Mouse (Mus musculus) ES-Bruce4 (cell line): ENCODE measurements at regions not wholly inside any gene's neighbourhood (a gene's known extent, or its start where the extent isn't known, plus 50 kb on each side); places are given as distances from the start of the nearest gene placed in this dataset.

Source experiments
- H3K27ac ChIP-seq: 2 replicates; pipeline ENCODE4 v1.5.1; 2012; ENCODE audit warnings: low read length, inconsistent platforms; ENCODE audit not compliant: insufficient read depth
- H3K27me3 ChIP-seq: 2 replicates; pipeline ENCODE4 v1.6.1; 2012; ENCODE audit warnings: mild to moderate bottlenecking, low read length, inconsistent platforms; ENCODE audit not compliant: control insufficient read depth, poor library complexity, insufficient read depth, severe bottlenecking
- H3K36me3 ChIP-seq: 2 replicates; pipeline ENCODE4 v1.6.1; 2012; ENCODE audit warnings: inconsistent platforms, mild to moderate bottlenecking, low read length, moderate library complexity; ENCODE audit not compliant: control insufficient read depth, poor library complexity, insufficient read depth, severe bottlenecking
- H3K4me1 ChIP-seq: one replicate; pipeline ENCODE4 v1.8.1; 2011; ENCODE audit warnings: low read length; ENCODE audit not compliant: control insufficient read depth, insufficient read depth
- H3K4me3 ChIP-seq: 2 replicates; pipeline ENCODE4 v1.5.1; 2011; ENCODE audit warnings: low read depth, mild to moderate bottlenecking, low read length
- H3K9ac ChIP-seq: 2 replicates; pipeline ENCODE4 v1.6.1; 2012; ENCODE audit warnings: low read depth, mild to moderate bottlenecking, inconsistent platforms; ENCODE audit not compliant: poor library complexity, severe bottlenecking
- H3K9me3 ChIP-seq: replicated peaks from 2 replicates; pipeline ENCODE4 v1.6.1; 2012; ENCODE audit warnings: mild to moderate bottlenecking, low read length, inconsistent platforms; ENCODE audit not compliant: control insufficient read depth, poor library complexity, insufficient read depth, severe bottlenecking
- CTCF ChIP-seq: IDR thresholded peaks from one replicate; pipeline ENCODE4 v1.8.1; 2011; ENCODE audit warnings: low read depth, low read length
- EP300 ChIP-seq: IDR thresholded peaks from 2 replicates; pipeline ENCODE4 v1.6.1; 2011; ENCODE audit warnings: low read depth, low read length; ENCODE audit not compliant: insufficient read depth
- POLR2A ChIP-seq: IDR thresholded peaks from one replicate; pipeline ENCODE4 v1.8.1; 2011; ENCODE audit warnings: low read length; ENCODE audit not compliant: insufficient read depth

- H3K9me3 ChIP-seq = no peaks in the 10 kb centered on the region
- no peak overlapping the region for H3K9ac ChIP-seq
- no peak for TF ChIP-seq POLR2A
- TF ChIP-seq EP300 = no peak
- no peak for TF ChIP-seq CTCF
- H3K4me1 ChIP-seq = no peaks in the 10 kb centered on the region
- no peak overlapping the region for H3K27ac ChIP-seq
- no peaks in the 10 kb centered on the region for H3K36me3 ChIP-seq
- no peaks in the 10 kb centered on the region for H3K27me3 ChIP-seq
- no peak overlapping the region for H3K4me3 ChIP-seq
Measured at GRCm38 (mm10) chr16:87130733-87131640, 223.0 kb upstream of the N6amt1 start.

GRCm38 (mm10) chr16:87129021-87129420 lies 225.0 kb upstream of the N6amt1 start:
- TF ChIP-seq EP300 = no peak
- no peak for TF ChIP-seq CTCF
- no peak for TF ChIP-seq POLR2A
- H3K27ac ChIP-seq = no peak overlapping the region
- no peaks in the 10 kb centered on the region for H3K9me3 ChIP-seq
- no peaks in the 10 kb centered on the region for H3K36me3 ChIP-seq
- no peak overlapping the region for H3K9ac ChIP-seq
- no peak overlapping the region for H3K4me3 ChIP-seq
- no peaks in the 10 kb centered on the region for H3K4me1 ChIP-seq
- H3K27me3 ChIP-seq = no peaks in the 10 kb centered on the region

- H3K4me1 ChIP-seq = no peaks in the 10 kb centered on the region
- H3K27ac ChIP-seq = no peak overlapping the region
Measured at GRCm38 (mm10) chr16:87128230-87128629, 225.8 kb upstream of the N6amt1 start.

GRCm38 (mm10) chr16:87124519-87124918 lies 229.5 kb upstream of the N6amt1 start:
- Histone ChIP-seq H3K9ac (no peak overlapping the region), H3K36me3 (no peaks in the 10 kb centered on the region), H3K4me3 (no peak overlapping the region), H3K9me3 (no peaks in the 10 kb centered on the region), H3K27me3 (no peaks in the 10 kb centered on the region), H3K27ac (no peak overlapping the region), H3K4me1 (no peaks in the 10 kb centered on the region)
- TF ChIP-seq EP300 = no peak
- TF ChIP-seq CTCF = no peak
- no peak for TF ChIP-seq POLR2A

More at GRCm38 (mm10) chr16:87128230-87128629, 225.8 kb upstream of the N6amt1 start:
- Histone ChIP-seq H3K9ac (no peak overlapping the region), H3K4me3 (peak overlapping the region; percentile 17; the same call in 1 of the 2 replicates), H3K9me3 (no peaks in the 10 kb centered on the region), H3K36me3 (no peaks in the 10 kb centered on the region), H3K27me3 (no peaks in the 10 kb centered on the region)
- TF ChIP-seq EP300 = no peak
- TF ChIP-seq CTCF = no peak
- no peak for TF ChIP-seq POLR2A

- no peak overlapping the region for H3K9ac ChIP-seq
- H3K36me3 ChIP-seq = no peaks in the 10 kb centered on the region
- H3K9me3 ChIP-seq = no peaks in the 10 kb centered on the region
- H3K4me3 ChIP-seq = no peak overlapping the region
- H3K27me3 ChIP-seq = no peaks in the 10 kb centered on the region; the same call in 1 of the 2 replicates
- TF ChIP-seq EP300 = no peak
- TF ChIP-seq CTCF = no peak
- no peak for TF ChIP-seq POLR2A
- no peak overlapping the region for H3K27ac ChIP-seq
- H3K4me1 ChIP-seq = no peaks in the 10 kb centered on the region
Measured at GRCm38 (mm10) chr16:87103599-87103998, 250.4 kb upstream of the N6amt1 start.

GRCm38 (mm10) chr16:87102057-87102456 lies 251.9 kb upstream of the N6amt1 start:
- no peaks in the 10 kb centered on the region; the same call in 1 of the 2 replicates for H3K27me3 ChIP-seq

More at GRCm38 (mm10) chr16:87102057-87102456, 251.9 kb upstream of the N6amt1 start:
- Histone ChIP-seq H3K27ac (no peak overlapping the region), H3K9me3 (no peaks in the 10 kb centered on the region), H3K36me3 (no peaks in the 10 kb centered on the region), H3K9ac (no peak overlapping the region), H3K4me3 (no peak overlapping the region), H3K4me1 (no peaks in the 10 kb centered on the region)
- TF ChIP-seq POLR2A (no peak), CTCF (no peak), EP300 (no peak)
